Mouse (Mus musculus) left cerebral cortex, adult 11 months (tissue): ENCODE data around the gene Dgka.
"Not testable (repeated sequence)": the region's sequence is repeated elsewhere in the genome, so short reads cannot be mapped to it uniquely, and the experiment has no call there.

Experiments used
- DNase-seq: peaks from one replicate; pipeline ENCODE4 v3.0.0; 2022; ENCODE audit warnings: low spot score

Dgka gene

DNA sequence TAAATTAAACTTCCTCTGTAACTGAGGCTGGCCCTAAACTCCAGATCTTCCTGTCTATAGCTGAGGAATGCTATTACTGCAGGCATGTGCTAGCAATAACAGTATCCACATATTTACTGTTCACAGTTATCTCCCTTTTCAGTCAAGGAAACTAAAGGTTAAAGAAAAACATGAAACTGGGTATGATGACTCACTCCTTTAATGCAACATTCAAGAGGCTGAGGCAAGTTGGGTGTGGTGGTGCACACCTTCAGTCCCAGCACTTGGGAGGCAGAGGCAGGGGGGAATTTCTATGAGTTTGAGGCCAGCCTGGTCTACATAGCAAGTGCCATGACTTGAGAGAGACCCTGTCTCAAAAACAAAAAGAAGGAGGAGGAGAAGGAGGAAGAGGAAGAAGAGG, 12.7 kb downstream of the Dgka start:
- no peak for DNase-seq

- no peak for DNase-seq
These were observed 13.6 kb downstream of the Dgka start for GRCm38 (mm10) chr10:128731002-128731433.

DNA sequence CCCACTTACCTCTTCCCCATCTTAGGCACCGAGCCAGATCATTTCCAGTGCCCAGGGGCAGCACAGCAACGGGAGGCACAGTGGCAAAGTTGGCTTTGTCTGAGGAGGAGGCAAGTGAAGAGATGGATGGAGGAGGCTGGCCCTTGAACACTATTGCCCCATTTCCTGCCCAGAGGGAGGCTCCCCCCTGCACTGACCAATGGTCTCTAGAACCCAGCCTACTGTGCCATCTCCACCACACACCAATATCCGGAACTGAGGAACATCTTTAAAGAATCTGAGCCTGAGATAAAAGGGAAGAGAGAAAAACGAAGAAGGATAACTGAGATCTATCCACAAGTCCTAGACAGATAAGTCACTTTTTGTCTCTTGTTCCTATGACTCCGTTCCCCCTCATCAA, 16.6 kb downstream of the Dgka start:
- no peak for DNase-seq

- not testable (repeated sequence) for DNase-seq
These were observed 19.2 kb downstream of the Dgka start for GRCm38 (mm10) chr10:128725466-128725865.

GRCm38 (mm10) chr10:128715559-128716537, 28.8 kb downstream of the Dgka start:
- no peak for DNase-seq

- DNase-seq = not testable (repeated sequence)
These were observed 33.3 kb downstream of the Dgka start for GRCm38 (mm10) chr10:128711318-128711717.

GRCm38 (mm10) chr10:128705317-128705693, 39.4 kb downstream of the Dgka start:
- DNase-seq = no peak

DNA sequence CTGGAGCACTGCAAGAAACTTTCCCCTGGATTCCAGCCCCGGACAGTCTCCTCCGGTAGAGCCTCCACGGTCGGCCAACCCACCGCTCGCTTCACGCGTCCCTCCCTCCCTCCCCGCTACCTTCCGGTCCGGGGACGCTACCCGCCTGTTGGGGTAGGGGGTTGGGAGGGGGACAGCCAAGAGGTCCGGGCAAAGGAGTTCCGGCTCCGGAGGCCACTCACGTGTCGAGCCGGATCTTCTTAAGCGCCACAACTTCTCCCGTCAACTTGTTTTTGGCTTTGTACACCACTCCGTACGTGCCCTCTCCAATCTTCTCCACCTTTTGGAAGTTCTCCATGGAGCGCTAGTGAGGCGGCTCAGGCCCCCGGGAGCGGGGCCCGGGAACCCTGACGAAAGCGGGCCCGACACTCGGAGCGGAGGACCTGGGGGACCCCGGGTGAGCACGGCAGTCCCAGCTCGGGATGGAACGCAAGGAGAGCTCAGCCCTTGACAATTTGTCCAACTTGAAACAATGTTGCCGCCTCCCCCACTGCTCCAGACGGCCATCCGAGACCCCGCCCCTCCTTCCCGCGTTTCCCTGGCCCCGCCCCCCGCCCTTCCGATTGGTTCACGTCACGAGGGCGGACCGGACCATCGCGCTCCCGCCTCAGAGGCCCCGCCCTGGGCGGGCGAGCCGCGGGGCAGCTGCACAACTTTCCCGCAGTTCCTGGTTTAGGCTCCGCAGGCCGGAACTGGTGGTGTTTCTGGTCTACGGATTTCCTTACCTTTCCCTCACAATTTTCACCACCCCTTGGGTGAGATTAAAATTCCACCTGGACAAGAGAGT, 40.0 kb downstream of the Dgka start, which contains the start of gene Cdk2:
TSS of gene Cdk2 (minus strand) at position 541 of the 826 bp plus-strand sequence.
- DNase-seq = peak; percentile 74

GRCm38 (mm10) chr10:128703895-128704294, 40.8 kb downstream of the Dgka start, which contains the start of gene Pmel:
Gene Pmel, plus strand, starts transcription at chr10:128704195.
- no peak for DNase-seq

- no peak for DNase-seq
These were observed 42.2 kb downstream of the Dgka start for GRCm38 (mm10) chr10:128702328-128703007.

GRCm38 (mm10) chr10:128700712-128701111, 43.9 kb downstream of the Dgka start:
- no peak for DNase-seq

DNA sequence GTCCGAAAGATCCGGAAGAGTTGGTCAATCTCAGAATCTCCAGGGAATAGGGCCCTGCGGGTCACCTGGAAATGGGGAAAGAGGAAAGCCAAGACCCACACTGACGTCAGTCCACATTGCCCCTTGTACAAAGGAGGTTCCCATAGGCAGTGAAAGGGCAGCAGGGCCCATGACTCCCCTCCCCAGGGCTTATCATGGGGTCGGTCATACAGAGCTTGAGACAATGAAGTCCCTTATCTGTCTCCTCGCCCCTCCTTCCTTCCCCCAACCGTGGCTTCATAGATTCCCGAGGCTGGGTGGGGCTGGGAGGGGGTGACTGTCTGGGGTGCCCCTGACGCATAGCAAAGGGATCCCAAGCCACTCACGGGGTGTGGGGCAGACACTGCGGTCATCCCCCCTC, 45.0 kb downstream of the Dgka start:
- no peak for DNase-seq

- no peak for DNase-seq
These were observed 45.6 kb downstream of the Dgka start for GRCm38 (mm10) chr10:128699006-128699405.

DNA sequence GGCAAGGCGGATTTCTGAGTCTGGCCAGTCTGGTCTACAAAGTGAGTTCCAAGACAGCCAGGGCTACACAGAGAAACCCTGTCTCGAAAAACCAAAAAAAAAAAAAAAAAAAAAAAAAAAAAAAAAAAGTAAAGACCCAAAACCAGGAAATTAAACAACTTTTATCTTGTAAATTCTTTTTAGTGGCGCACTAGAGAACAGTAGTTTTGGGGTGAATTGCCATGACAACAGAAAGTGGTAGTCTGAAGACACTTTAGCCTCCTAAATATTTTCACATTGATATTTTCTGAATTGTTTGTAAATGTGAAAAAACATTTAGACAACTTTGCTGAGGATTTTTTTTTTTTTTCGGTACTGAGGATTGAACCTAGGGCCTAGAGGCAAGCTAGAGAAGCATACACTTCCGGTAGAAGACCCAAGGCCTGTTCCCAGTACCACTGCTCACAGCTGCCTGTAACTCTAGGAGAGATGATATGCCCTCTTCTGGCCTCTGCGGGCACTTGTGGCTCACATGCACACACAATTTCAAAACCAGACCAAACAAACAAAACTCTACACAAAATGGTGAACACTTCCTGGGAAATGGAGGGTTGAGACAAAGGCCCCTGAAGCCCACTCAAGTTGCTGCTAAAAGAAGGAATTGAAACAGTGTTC, 47.5 kb downstream of the Dgka start:
- DNase-seq = no peak

- DNase-seq = peak; percentile 100
These were observed 48.5 kb downstream of the Dgka start, which contains the start of gene Rab5b for GRCm38 (mm10) chr10:128695992-128696807. Gene Rab5b, minus strand, starts transcription at chr10:128696264.

- no peak for DNase-seq
These were observed 49.2 kb downstream of the Dgka start for GRCm38 (mm10) chr10:128695411-128695991.

DNA sequence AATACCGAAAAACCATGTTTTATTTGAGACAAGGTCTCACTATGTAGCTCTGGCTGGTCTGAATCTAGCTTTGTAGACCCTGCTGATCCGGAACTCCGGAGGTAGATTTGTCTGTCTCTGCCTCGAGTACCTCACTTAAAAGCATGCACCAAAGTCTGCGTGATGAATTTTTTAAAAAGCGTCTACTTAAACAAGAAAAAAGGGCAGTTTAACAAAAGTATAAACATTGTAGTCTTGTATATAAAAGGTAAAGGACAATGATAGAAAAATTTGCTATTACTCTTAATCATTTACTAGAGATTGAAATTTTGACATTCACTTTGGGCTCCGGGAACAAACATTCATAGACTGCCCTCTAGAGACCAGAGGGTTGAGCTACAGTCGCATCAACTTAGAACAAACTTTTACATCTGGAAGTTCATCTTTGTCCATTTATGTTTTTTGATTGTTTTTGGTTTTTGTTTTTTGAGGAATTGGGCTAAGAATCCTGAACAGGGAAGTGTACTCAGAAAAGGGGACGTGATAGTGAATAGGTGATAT, 70.1 kb downstream of the Dgka start:
- no peak for DNase-seq

GRCm38 (mm10) chr10:128673763-128674468, 70.7 kb downstream of the Dgka start, which contains the start of gene Suox:
Gene Suox, minus strand, starts transcription at chr10:128674073.
- DNase-seq = peak; percentile 73

GRCm38 (mm10) chr10:128671148-128671547, 73.5 kb downstream of the Dgka start:
- DNase-seq = no peak
